Mouse (Mus musculus): ENCODE measurements at regions not wholly inside any gene's neighbourhood (a gene's known extent, or its start where the extent isn't known, plus 50 kb on each side); places are given as distances from the start of the nearest gene placed in this dataset.

DNA sequence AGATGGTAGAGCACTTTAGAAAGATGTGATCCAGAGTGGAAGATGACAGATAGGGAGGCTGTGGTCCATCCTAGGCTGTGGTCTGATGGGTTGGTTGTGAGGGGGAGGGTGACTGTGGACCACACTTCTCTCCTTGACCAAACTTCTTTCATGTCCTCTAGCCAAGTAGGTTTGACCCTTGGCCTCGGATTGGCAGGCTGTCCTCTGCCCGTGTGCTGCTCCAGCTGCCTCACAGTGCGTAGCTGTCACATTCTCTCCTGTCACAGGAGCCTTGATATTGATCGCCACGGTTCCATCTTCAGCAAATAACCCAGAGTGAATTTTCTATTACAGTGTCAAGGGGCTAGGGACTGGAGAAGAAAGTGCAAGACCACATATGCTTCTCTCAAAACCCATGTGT, 506.9 kb downstream of the Tbc1d22a start:
- TF ChIP-seq EP300 (IDR thresholded peaks at IDR 0.05) (no peak), CTCF (IDR thresholded peaks at IDR 0.05) (no peak)

Data from lung, postnatal 0 days (tissue).